Mouse (Mus musculus): Measurements from ENCODE around the gene Rem2.

DNA sequence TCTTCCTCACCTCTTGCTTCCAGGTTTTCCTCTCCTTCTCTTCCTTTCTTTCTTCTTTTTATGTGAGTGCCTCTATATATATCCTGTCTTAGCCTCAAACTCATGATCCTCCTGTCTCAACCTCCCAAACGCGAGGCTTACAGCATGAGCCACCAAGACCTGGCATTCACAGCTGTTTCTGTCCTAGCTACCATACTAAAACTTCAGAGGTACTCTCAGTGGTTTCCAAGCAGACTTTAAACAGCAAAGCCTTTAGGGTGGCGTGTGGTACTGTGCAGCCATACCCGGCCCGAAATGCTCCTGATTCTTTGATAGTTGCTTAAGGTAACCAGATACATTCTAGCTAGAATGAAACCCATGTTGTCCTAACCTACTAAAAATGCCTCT is 52.1 kb downstream of the Rem2 start:
- TF ChIP-seq EP300 (optimal IDR thresholded peaks at IDR 0.05) (no peak), CTCF (IDR thresholded peaks at IDR 0.05; ENCODE audit: low read depth) (no peak)
